Mouse (Mus musculus) CH12.LX (cell line): ENCODE data around the gene Gm2381. TPM values are rescaled to one million over a fixed set of nuclear protein-coding genes. Genes with fewer than 3 reads are reported as not detected.
"Not testable (repeated sequence)": the region's sequence is repeated elsewhere in the genome, so short reads cannot be mapped to it uniquely, and the experiment has no call there.

ENCODE experiments used
- DNase-seq: peaks from one replicate; pipeline ENCODE4 v3.0.0-alpha.2; 2013; ENCODE audit errors: extremely low read depth
- H3K27ac ChIP-seq: 2 replicates; pipeline ENCODE4 v1.5.1; 2012; ENCODE audit warnings: low read depth, mild to moderate bottlenecking, control low read depth, moderate library complexity; ENCODE audit not compliant: insufficient read depth
- H3K27me3 ChIP-seq: replicated peaks from 2 replicates; pipeline ENCODE3; 2012; ENCODE audit warnings: inconsistent platforms
- H3K36me3 ChIP-seq, 2 experiments: replicated peaks in 1 of 2; 2 replicates each; pipeline versions ENCODE3 to v1.6.1; 2012; ENCODE audit warnings: inconsistent platforms in 1 of 2, low read length in 1 of 2, mild to moderate bottlenecking in 1 of 2, mixed read lengths in 1 of 2, moderate library complexity in 1 of 2; ENCODE audit not compliant: control insufficient read depth in 1 of 2, insufficient read depth in 1 of 2
- H3K4me1 ChIP-seq, 2 experiments: 2 replicates each; pipeline ENCODE4 v1.6.1; 2012; ENCODE audit warnings: inconsistent platforms in 1 of 2, moderate library complexity in 1 of 2; ENCODE audit not compliant: insufficient read depth in 2 of 2, control insufficient read depth in 1 of 2
- H3K4me2 ChIP-seq: 2 replicates; pipeline ENCODE4 v1.6.1; 2012; ENCODE audit warnings: low read depth, mild to moderate bottlenecking, control low read depth; ENCODE audit not compliant: poor library complexity, insufficient read depth, severe bottlenecking
- H3K4me3 ChIP-seq, 3 experiments: fragments of 150-350 bp in 1 of 3; sonication (generic) in 1 of 3; replicated peaks in 1 of 3; 2 replicates each; pipeline versions ENCODE3 to v1.5.1; 2011 to 2012; ENCODE audit warnings: low read depth in 2 of 3, low read length in 2 of 3, mild to moderate bottlenecking in 2 of 3, moderate library complexity in 2 of 3, control low read depth in 1 of 3, improper control_type of control experiment in 1 of 3, inconsistent platforms in 1 of 3, mixed read lengths in 1 of 3; ENCODE audit not compliant: poor library complexity in 1 of 3
- H3K79me2 ChIP-seq: replicated peaks from 2 replicates; pipeline ENCODE4 v1.6.1; 2012; ENCODE audit warnings: mild to moderate bottlenecking, moderate library complexity; ENCODE audit not compliant: control insufficient read depth, poor library complexity, insufficient read depth, severe bottlenecking; ENCODE audit errors: extremely low read depth
- H3K9ac ChIP-seq: 2 replicates; pipeline ENCODE4 v1.6.1; 2012; ENCODE audit warnings: low read depth, mild to moderate bottlenecking, control low read depth, moderate library complexity; ENCODE audit not compliant: insufficient read depth
- H3K9me3 ChIP-seq: replicated peaks from 2 replicates; pipeline ENCODE3; 2012; ENCODE audit warnings: low read length, inconsistent platforms, mixed read lengths
- BHLHE40 ChIP-seq: IDR thresholded peaks from 2 replicates; pipeline ENCODE4 v1.6.1; 2011; ENCODE audit warnings: mild to moderate bottlenecking, low read depth, low read length, improper control_type of control experiment
- CTCF ChIP-seq, 2 experiments: IDR thresholded peaks in 1 of 2; conservative IDR thresholded peaks in 1 of 2; 2 replicates each; pipeline ENCODE4 v1.5.1; 2011 to 2012; ENCODE audit warnings: low read depth in 2 of 2, low read length in 2 of 2, improper control_type of control experiment in 1 of 2, inconsistent platforms in 1 of 2, mild to moderate bottlenecking in 1 of 2, moderate library complexity in 1 of 2
- GABPA ChIP-seq: IDR thresholded peaks from 2 replicates; pipeline ENCODE4 v1.6.1; 2012; ENCODE audit warnings: low read depth, low read length, improper control_type of control experiment, inconsistent platforms; ENCODE audit not compliant: insufficient replicate concordance
- JUND ChIP-seq: conservative IDR thresholded peaks from 2 replicates; pipeline ENCODE4 v1.6.1; 2011; ENCODE audit warnings: low read depth, low read length, improper control_type of control experiment
- KAT2A ChIP-seq: IDR thresholded peaks from 2 replicates; pipeline ENCODE4 v1.6.1; 2012; ENCODE audit warnings: low read length, improper control_type of control experiment, inconsistent platforms; ENCODE audit not compliant: insufficient replicate concordance
- MYC ChIP-seq: IDR thresholded peaks from 2 replicates; pipeline ENCODE4 v1.6.1; 2011; ENCODE audit warnings: low read depth, mild to moderate bottlenecking, improper control_type of control experiment, low read length
- NELFE ChIP-seq: IDR thresholded peaks from 2 replicates; pipeline ENCODE4 v1.6.1; 2011; ENCODE audit warnings: low read depth, low read length, improper control_type of control experiment
- NRF1 ChIP-seq: IDR thresholded peaks from 2 replicates; pipeline ENCODE4 v1.6.1; 2014; ENCODE audit warnings: low read depth, mild to moderate bottlenecking, inconsistent platforms, low read length, improper control_type of control experiment, moderate library complexity
- RAD21 ChIP-seq: IDR thresholded peaks from 2 replicates; pipeline ENCODE4 v1.6.1; 2011; ENCODE audit warnings: low read depth, mild to moderate bottlenecking, low read length, improper control_type of control experiment, moderate library complexity
- SIN3A ChIP-seq: IDR thresholded peaks from 2 replicates; pipeline ENCODE4 v1.6.1; 2012; ENCODE audit warnings: low read length, improper control_type of control experiment, inconsistent platforms
- TCF12 ChIP-seq: IDR thresholded peaks from 2 replicates; pipeline ENCODE4 v1.6.1; 2014; ENCODE audit warnings: low read depth, mild to moderate bottlenecking, inconsistent platforms, low read length, improper control_type of control experiment
- USF1 ChIP-seq: IDR thresholded peaks from 2 replicates; pipeline ENCODE4 v1.6.1; 2014; ENCODE audit warnings: low read depth, mild to moderate bottlenecking, inconsistent platforms, low read length, improper control_type of control experiment
- ZC3H11A ChIP-seq: IDR thresholded peaks from 2 replicates; pipeline ENCODE4 v1.6.1; 2012; ENCODE audit warnings: low read depth, mild to moderate bottlenecking, inconsistent platforms, low read length, improper control_type of control experiment
- dilution Hi-C: fragments of 300-500 bp; cut with MboI; formaldehyde crosslinking; loops from 2 replicates; pipeline ENCODE4 v1.14.3; 2020; ENCODE audit warnings: low sequenced_read_pairs; ENCODE audit not compliant: extremely low pct_unique_long_range_greater_than_20kb, extremely low pct_ligation_motif_present
- in situ Hi-C: fragments of 300-500 bp; cut with MboI; formaldehyde crosslinking; loops from 3 replicates; pipeline ENCODE4 v1.14.3; 2019; ENCODE audit warnings: low sequenced_read_pairs, low pct_ligation_motif_present, low pct_unique_long_range_greater_than_20kb, mixed read lengths
- polyA plus RNA-seq: library from polyadenylated mRNA; unstranded; fragments of >175 nt; gene quantifications from 2 replicates; pipeline ENCODE4 v1.2.1, GENCODE M21; 2012; ENCODE audit warnings: low read depth; ENCODE audit not compliant: insufficient read length
- total RNA-seq, 2 experiments: library from RNA; depleted of rRNA; stranded (reverse); fragments of 300-350 nt in 1 of 2; fragments of >200 nt in 1 of 2; gene quantifications; 2 replicates each; pipeline ENCODE4 v1.2.3; 2012 to 2014

Gm2381 gene
- total RNA-seq (2012; rRNA removed) (0.81 and 0.84 TPM in 2 replicates), total RNA-seq (2014; rRNA removed) (not detected in 2 replicates), polyA plus RNA-seq (0.08 TPM in 1 of 2 replicates, not detected in the other)

DNA sequence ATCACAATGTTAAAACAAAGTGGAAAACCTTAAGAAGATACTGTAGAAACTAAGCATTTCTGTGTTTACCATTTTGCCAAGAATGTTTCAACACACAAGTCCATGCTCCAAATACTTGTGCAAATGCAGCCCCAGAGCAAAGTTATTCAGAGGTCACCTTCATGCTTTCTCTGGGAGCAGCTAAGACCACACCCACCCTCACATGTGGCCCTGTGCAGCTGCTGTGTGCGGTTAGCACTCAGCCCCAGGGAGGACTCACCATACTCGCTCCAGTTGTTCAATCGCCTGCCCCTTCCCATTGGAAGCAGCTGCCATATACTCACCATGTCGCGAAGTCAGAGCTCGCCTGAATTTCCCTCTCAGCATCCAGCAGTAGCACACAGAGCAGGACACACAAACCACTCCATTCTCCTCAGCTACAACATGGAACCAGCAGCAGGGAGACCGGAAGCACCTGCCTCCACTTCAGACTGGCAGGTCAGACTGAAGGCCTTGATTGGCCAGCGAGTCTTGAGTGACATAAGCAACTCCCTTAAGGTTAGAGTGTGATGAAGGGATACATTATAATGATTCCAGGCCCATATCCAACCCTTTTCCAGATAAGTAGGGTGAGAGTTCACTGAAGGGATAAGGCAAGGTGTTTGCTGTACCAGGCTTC lies at the start of gene Gm2381:
TSS of gene Gm2381 (minus strand) at position 434 of the 658 bp plus-strand sequence.
- in situ Hi-C loops, H3K79me2 ChIP-seq, dilution Hi-C loops, H3K27me3 ChIP-seq, DNase-seq, H3K9ac ChIP-seq, H3K4me3 ChIP-seq, H3K4me1 ChIP-seq, H3K36me3 ChIP-seq, H3K4me2 ChIP-seq, H3K9me3 ChIP-seq, H3K27ac ChIP-seq: not testable (repeated sequence)

DNA sequence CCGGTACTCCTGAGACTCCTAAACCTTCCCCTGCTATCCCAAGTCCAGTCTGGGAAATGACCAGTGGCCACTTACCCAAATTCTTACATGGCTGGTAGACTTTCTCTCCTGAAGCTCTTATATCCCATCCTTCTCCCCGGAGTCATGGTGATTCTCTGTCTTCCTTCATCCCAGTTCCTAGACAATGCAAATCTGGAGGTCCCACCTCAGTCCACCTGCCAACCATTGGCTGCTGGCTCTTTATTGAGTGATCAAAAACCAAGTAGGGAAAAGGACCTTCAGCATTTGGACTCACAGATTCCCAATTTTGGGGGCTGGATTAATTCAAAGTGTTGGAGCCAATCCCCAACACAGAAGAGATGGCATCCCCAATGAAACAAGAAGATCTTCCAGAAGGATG lies 31.0 kb upstream of the Gm2381 start:
- dilution Hi-C loops, H3K27me3 ChIP-seq, H3K9ac ChIP-seq, in situ Hi-C loops, H3K4me1 ChIP-seq, H3K36me3 ChIP-seq, DNase-seq, H3K9me3 ChIP-seq, H3K4me2 ChIP-seq, H3K4me3 ChIP-seq, H3K27ac ChIP-seq, H3K79me2 ChIP-seq: not testable (repeated sequence)

DNA sequence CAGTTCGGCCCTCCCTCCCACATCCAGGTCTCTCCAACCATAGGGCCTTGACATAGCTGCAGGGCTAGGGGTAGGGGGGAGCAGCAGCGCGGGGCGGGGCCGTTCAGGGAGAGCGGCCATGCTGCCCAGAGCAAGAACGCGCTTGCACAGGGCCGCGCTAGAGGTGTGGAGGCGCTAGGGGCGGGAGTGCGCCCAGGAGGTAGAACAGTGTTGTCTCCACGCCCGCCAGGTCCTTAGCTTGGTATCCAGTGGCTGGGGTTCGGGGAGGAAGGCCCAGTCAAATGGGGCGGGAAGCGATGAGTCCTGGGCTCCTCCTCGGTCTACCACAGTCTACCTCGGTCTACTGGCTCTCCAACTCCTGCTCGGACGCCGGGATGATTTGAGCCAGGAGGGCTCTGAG lies 11.1 kb upstream of the Gm2381 start:
- H3K9me3 ChIP-seq, result peaks cover 4% of the 10 kb centered on the region
- no peaks in the 10 kb centered on the region for H3K79me2 ChIP-seq
- no peaks in the 10 kb centered on the region for H3K27me3 ChIP-seq
- no peak overlapping the region for H3K27ac ChIP-seq
- H3K9ac ChIP-seq, result no peak overlapping the region
- TF ChIP-seq TCF12, result no peak
- TF ChIP-seq KAT2A, result no peak
- no peak for TF ChIP-seq MYC
- no peak for TF ChIP-seq NRF1
- no peak for TF ChIP-seq GABPA
- no peak for TF ChIP-seq JUND
- no peak for TF ChIP-seq RAD21
- TF ChIP-seq BHLHE40, result no peak
- no peak for TF ChIP-seq SIN3A
- TF ChIP-seq USF1, result no peak
- no peak for TF ChIP-seq ZC3H11A
- no peak for TF ChIP-seq CTCF (conservative IDR thresholded peaks at IDR 0.05 in 1 of 2, IDR thresholded peaks at IDR 0.05 in 1 of 2; ENCODE audit: low read depth in 2 of 2, low read length in 2 of 2)
- TF ChIP-seq NELFE, result no peak
- in situ Hi-C loops (no loop called here), dilution Hi-C loops (no loop called here)
- no peak overlapping the region for H3K4me2 ChIP-seq
- H3K4me1 ChIP-seq, result no peaks in the 10 kb centered on the region
- H3K4me3 ChIP-seq, result no peak overlapping the region
- no peak for DNase-seq
- H3K36me3 ChIP-seq, result no peaks in the 10 kb centered on the region

DNA sequence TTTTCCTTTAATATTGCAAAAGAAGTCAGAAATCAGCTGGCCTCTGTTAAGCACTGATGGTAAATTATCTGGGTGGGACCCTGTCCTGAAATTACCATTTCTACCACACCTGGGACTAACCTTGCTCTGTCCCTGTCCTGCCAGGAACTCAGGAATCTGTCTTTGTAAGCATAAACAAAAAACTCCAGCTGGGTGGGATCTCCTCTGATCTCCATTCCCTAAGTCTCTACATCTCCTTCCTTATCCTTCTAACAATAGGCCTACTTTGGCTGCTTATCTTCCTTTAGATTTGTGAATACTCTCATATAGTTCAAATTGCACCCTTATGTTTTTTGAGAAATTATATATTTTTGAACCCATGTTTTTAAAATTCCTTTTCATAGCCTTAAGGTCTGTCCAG lies 28.7 kb downstream of the Gm2381 start:
- H3K4me3 ChIP-seq, H3K79me2 ChIP-seq, H3K27me3 ChIP-seq, H3K9me3 ChIP-seq, H3K36me3 ChIP-seq, H3K9ac ChIP-seq, dilution Hi-C loops, DNase-seq, H3K4me2 ChIP-seq, H3K27ac ChIP-seq, H3K4me1 ChIP-seq, in situ Hi-C loops: not testable (repeated sequence)
